In the genomic region with DNA sequence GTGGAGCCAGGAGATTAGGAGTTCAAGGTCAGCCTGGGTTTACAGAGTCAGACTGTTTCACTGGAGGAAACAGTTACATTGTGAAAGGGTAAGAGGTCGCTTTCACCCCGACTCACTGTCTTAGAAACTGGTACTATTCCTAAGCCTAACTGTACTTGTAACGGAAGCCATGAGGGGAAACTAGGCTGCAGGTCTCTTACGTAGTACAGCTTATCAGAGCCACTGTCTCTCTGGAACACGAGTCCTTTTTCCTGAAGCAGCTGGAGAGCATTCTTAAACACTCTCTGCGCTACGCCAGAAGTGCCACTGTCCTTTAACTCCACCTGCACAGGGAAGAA, we compare ENCODE assay signal across 9 mouse cellular contexts. TPM values are rescaled to one million over a fixed set of nuclear protein-coding genes. Genes with fewer than 3 reads are reported as not detected.
A peak's percentile ranks its signal among the peaks of the same experiment; 100 is the strongest.
DNase-seq lines count a peak whose midpoint lies in the region; ATAC-seq and TF ChIP-seq lines count a peak whose summit lies in the region.
"Had no signal": no experiment of that assay in that cellular context is flagged by ENCODE, and none has a peak within 500 bp of the region (broad histone marks: within the 10 kb centered on the region; RNA-seq: fewer than 3 reads in every experiment).

No protein-coding gene starts in this region.

- no peak overlapping the region for H3K4me2 ChIP-seq in limb, embryonic 15.5 days
- no peak overlapping the region for H3K4me2 ChIP-seq in stomach, postnatal 0 days (replicated peaks; ENCODE audit: low read depth)

- no peak for TF ChIP-seq EP300 in stomach, postnatal 0 days (optimal IDR thresholded peaks at IDR 0.05)

- no peak for TF ChIP-seq POLR2A in spleen, adult 2 months (IDR thresholded peaks at IDR 0.05; ENCODE audit: low read depth, low read length)

- whole genome bisulfite sequencing in spleen, adult 2 months: 69% methylated on average over 7 of the region's 7 CpGs
- WGBS in limb, embryonic 15.5 days: 76% methylated on average over 7 of the region's 7 CpGs
- WGBS in stomach, postnatal 0 days: 58% methylated on average over 7 of the region's 7 CpGs

- H3K4me3 ChIP-seq in spleen, adult 2 months (ENCODE audit: extremely low read depth, insufficient read depth, insufficient read length): no peak overlapping the region
- H3K4me3 ChIP-seq in limb, embryonic 15.5 days: no peak overlapping the region
- H3K4me3 ChIP-seq in stomach, postnatal 0 days (ENCODE audit: low read depth, low read length): no peak overlapping the region

- ATAC-seq in limb, embryonic 15.5 days (ENCODE audit: insufficient number of reproducible peaks, low FRiP score, low TSS enrichment, low read depth): no peak
- ATAC-seq in stomach, postnatal 0 days (ENCODE audit: low FRiP score, low TSS enrichment): no peak

- peak overlapping the region; percentile 88 for H3K27ac ChIP-seq in spleen, adult 2 months (ENCODE audit: insufficient read depth, low read length)
- H3K27ac ChIP-seq in limb, embryonic 15.5 days: peak overlapping the region; percentile 73
- peak overlapping the region; percentile 93 for H3K27ac ChIP-seq in stomach, postnatal 0 days (replicated peaks)

- H3K9me3 ChIP-seq in limb, embryonic 15.5 days: no peaks in the 10 kb centered on the region
- H3K9me3 ChIP-seq in stomach, postnatal 0 days (ENCODE audit: control insufficient read depth, low read length): no peaks in the 10 kb centered on the region

- no peak overlapping the region for H3K9ac ChIP-seq in limb, embryonic 15.5 days
- no peak overlapping the region for H3K9ac ChIP-seq in stomach, postnatal 0 days (ENCODE audit: low read length)

- TF ChIP-seq CTCF in spleen, adult 2 months (IDR thresholded peaks at IDR 0.05; ENCODE audit: extremely low read depth, insufficient read depth, insufficient read length, insufficient replicate concordance): no peak
- TF ChIP-seq CTCF in stomach, postnatal 0 days (IDR thresholded peaks at IDR 0.05; ENCODE audit: low read depth): no peak

- peak; percentile 89 for DNase-seq in heart, adult 11 months
- no peak for DNase-seq in heart, postnatal 4 days
- no peak for DNase-seq in spleen, adult 2 months (ENCODE audit: low read depth in 1 of 2, low spot score in 2 of 2)
- DNase-seq in spleen, postnatal 36 days (ENCODE audit: low spot score in 2 of 2): no peak
- no peak for DNase-seq in stomach, postnatal 0 days (ENCODE audit: low spot score)
- no peak for DNase-seq in adrenal gland, postnatal 14 days
- no peak for DNase-seq in adrenal gland, postnatal 10 days
- DNase-seq: layer of hippocampus, postnatal 36 days had no signal

- H3K27me3 ChIP-seq in spleen, adult 2 months (ENCODE audit: control insufficient read depth, insufficient read depth, low read length): no peaks in the 10 kb centered on the region
- no peaks in the 10 kb centered on the region for H3K27me3 ChIP-seq in limb, embryonic 15.5 days
- no peaks in the 10 kb centered on the region for H3K27me3 ChIP-seq in stomach, postnatal 0 days (ENCODE audit: control insufficient read depth, insufficient read depth, low read length)

- no peaks in the 10 kb centered on the region for H3K36me3 ChIP-seq in spleen, adult 2 months (ENCODE audit: control insufficient read depth, insufficient read depth, low read length)
- peaks cover 42% of the 10 kb centered on the region for H3K36me3 ChIP-seq in limb, embryonic 15.5 days
- H3K36me3 ChIP-seq in stomach, postnatal 0 days (ENCODE audit: control insufficient read depth, insufficient read depth, low read length): peaks cover 4% of the 10 kb centered on the region; the same call in 1 of the 2 replicates

- peaks cover 26% of the 10 kb centered on the region for H3K4me1 ChIP-seq in spleen, adult 2 months (ENCODE audit: control insufficient read depth, insufficient read depth, insufficient read length)
- peaks cover 16% of the 10 kb centered on the region for H3K4me1 ChIP-seq in limb, embryonic 15.5 days
- peaks cover 11% of the 10 kb centered on the region for H3K4me1 ChIP-seq in stomach, postnatal 0 days (replicated peaks; ENCODE audit: control insufficient read depth, insufficient read depth)

RNA-seq across cellular contexts. Expression of a gene that starts 27.2 kb away (rescaled TPM):
- total RNA-seq in heart, postnatal 4 days (2021): 10 to 100 TPM; 23.1 to 26.3 TPM
- 11.1 and 12.1 TPM in 2 replicates for polyA plus RNA-seq in spleen, adult 2 months (2012; rRNA removed)
- polyA plus RNA-seq in limb, embryonic 15.5 days (2015; fragmentation: Nextera tagmentation; extraction: Ambion mirVana): 52.2 and 52.7 TPM in 2 replicates
- 25.9 and 28.5 TPM in 2 replicates for polyA plus RNA-seq in stomach, postnatal 0 days (2015; fragmentation: Nextera tagmentation; extraction: Ambion mirVana)
- total RNA-seq in adrenal gland, postnatal 14 days (2021): 15.3 and 16.1 TPM in 2 replicates
- total RNA-seq in adrenal gland, postnatal 10 days (2021): 10 to 100 TPM; 13.1 to 18.7 TPM

RNA-seq across cellular contexts. Expression of a gene that starts 45.9 kb away (rescaled TPM):
- total RNA-seq in heart, postnatal 4 days (2021): 10 to 100 TPM; 91.0 to 95.1 TPM
- 12.1 and 13.1 TPM in 2 replicates for polyA plus RNA-seq in spleen, adult 2 months (2012; rRNA removed)
- 12.2 and 12.4 TPM in 2 replicates for polyA plus RNA-seq in limb, embryonic 15.5 days (2015; fragmentation: Nextera tagmentation; extraction: Ambion mirVana)
- 3.7 and 4.3 TPM in 2 replicates for polyA plus RNA-seq in stomach, postnatal 0 days (2015; fragmentation: Nextera tagmentation; extraction: Ambion mirVana)
- total RNA-seq in adrenal gland, postnatal 14 days (2021): 107 and 136 TPM in 2 replicates
- total RNA-seq in adrenal gland, postnatal 10 days (2021): 100 to 1,000 TPM; 138 to 164 TPM
